Mouse (Mus musculus): ENCODE measurements at regions not wholly inside any gene's neighbourhood (a gene's known extent, or its start where the extent isn't known, plus 50 kb on each side); places are given as distances from the start of the nearest gene placed in this dataset.
"Not testable (repeated sequence)": the region's sequence is repeated elsewhere in the genome, so short reads cannot be mapped to it uniquely, and the experiment has no call there.

GRCm38 (mm10) chr13:45164001-45164778, 85.7 kb downstream of the Gm9817 start:
- no peaks in the 10 kb centered on the region for H3K4me1 ChIP-seq (replicated peaks; ENCODE audit: control insufficient read depth, insufficient read depth, low read length)
- H3K27ac ChIP-seq (ENCODE audit: control insufficient read depth, insufficient read depth, low read length) = no peak overlapping the region
- no peak for DNase-seq
- no peaks in the 10 kb centered on the region for H3K36me3 ChIP-seq (ENCODE audit: control insufficient read depth, insufficient read depth, low read length)
- no peak overlapping the region for H3K4me3 ChIP-seq (ENCODE audit: control insufficient read depth, insufficient read depth, low read length)
- TF ChIP-seq CTCF (IDR thresholded peaks at IDR 0.05; ENCODE audit: borderline replicate concordance, control insufficient read depth, extremely low read depth, insufficient read depth, low read length, poor library complexity) (no peak), POLR2A (IDR thresholded peaks at IDR 0.05; ENCODE audit: control insufficient read depth, extremely low read depth, insufficient read depth, low read length, poor library complexity) (no peak)
- WGBS = 90% methylated on average over 6 of the region's 6 CpGs
- no peaks in the 10 kb centered on the region for H3K27me3 ChIP-seq (ENCODE audit: control insufficient read depth, insufficient read depth, low read length)

DNA sequence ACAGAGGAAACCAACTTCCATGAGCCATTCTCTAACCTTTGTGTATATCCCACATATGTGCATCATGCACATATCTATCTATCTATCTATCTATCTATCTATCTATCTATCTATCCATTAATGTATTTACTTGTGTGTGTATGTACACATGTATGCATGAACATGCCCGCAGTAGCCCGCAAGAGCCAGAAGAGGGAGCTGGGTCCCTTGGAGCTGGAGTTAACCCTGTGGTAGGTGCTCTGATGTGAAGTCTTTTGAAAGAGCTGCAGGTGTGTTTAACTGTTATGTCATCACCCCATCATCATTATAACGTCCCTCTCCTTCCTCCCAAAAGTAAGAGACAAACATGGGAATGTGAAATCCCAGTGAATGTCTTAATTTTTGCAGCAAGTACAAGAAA, 86.7 kb downstream of the Gm9817 start:
- no peak overlapping the region for H3K27ac ChIP-seq (ENCODE audit: control insufficient read depth, insufficient read depth, low read length)
- H3K4me1 ChIP-seq (replicated peaks; ENCODE audit: control insufficient read depth, insufficient read depth, low read length) = no peaks in the 10 kb centered on the region
- WGBS = 89% methylated on average over 3 of the region's 3 CpGs
- no peak overlapping the region for H3K4me3 ChIP-seq (ENCODE audit: control insufficient read depth, insufficient read depth, low read length)
- H3K27me3 ChIP-seq (ENCODE audit: control insufficient read depth, insufficient read depth, low read length) = no peaks in the 10 kb centered on the region
- DNase-seq = peak; percentile 26
- H3K36me3 ChIP-seq (ENCODE audit: control insufficient read depth, insufficient read depth, low read length) = no peaks in the 10 kb centered on the region
- TF ChIP-seq CTCF (IDR thresholded peaks at IDR 0.05; ENCODE audit: borderline replicate concordance, control insufficient read depth, extremely low read depth, insufficient read depth, low read length, poor library complexity) (no peak), POLR2A (IDR thresholded peaks at IDR 0.05; ENCODE audit: control insufficient read depth, extremely low read depth, insufficient read depth, low read length, poor library complexity) (no peak)

DNA sequence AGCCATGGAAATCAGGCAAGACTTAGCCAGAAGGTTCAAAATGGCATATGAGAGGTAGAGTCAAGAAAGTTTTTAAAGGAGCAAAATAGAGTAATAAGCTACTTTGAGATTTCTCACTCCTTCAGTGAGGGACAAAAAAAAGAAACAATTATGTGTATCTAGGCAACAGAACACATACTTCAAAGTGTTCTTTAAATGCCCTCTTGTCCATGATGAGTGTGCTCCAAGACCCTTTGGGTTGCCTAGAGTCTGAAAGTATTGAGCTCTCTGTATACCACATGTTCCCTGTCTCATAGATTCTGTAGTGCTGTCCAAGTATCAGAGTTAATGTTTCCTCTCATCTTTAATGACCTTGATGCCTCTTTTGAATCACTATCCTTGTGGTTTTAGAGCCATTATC, 91.2 kb downstream of the Gm9817 start:
- H3K27ac ChIP-seq (ENCODE audit: control insufficient read depth, insufficient read depth, low read length) = no peak overlapping the region
- no peak for TF ChIP-seq POLR2A (IDR thresholded peaks at IDR 0.05; ENCODE audit: control insufficient read depth, extremely low read depth, insufficient read depth, low read length, poor library complexity)
- TF ChIP-seq CTCF (IDR thresholded peaks at IDR 0.05; ENCODE audit: borderline replicate concordance, control insufficient read depth, extremely low read depth, insufficient read depth, low read length, poor library complexity) = no peak

DNA sequence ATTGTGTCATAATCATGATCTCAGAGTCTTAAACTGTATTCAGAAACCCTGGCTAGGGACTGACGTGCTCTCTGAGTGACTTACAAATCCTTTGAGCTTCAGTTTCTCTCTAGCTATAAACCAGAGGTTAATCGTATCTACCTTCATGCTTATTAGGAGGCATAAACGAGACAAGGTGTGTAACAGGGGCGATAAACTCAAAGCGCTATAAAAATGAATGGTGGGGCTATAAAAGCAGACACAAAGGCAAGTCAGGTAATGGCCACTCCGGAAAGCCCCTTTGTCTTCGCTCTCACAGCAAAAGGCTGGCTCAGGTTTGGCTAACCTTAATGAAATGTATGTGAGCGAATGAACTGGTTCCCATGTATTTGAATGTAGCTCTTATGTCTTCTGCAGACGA, 94.6 kb downstream of the Gm9817 start:
- 93% methylated on average over 9 of the region's 9 CpGs for WGBS
- DNase-seq = no peak
- TF ChIP-seq POLR2A (IDR thresholded peaks at IDR 0.05; ENCODE audit: control insufficient read depth, extremely low read depth, insufficient read depth, low read length, poor library complexity) (no peak), CTCF (IDR thresholded peaks at IDR 0.05; ENCODE audit: borderline replicate concordance, control insufficient read depth, extremely low read depth, insufficient read depth, low read length, poor library complexity) (no peak)

More for the DNA sequence above, 91.2 kb downstream of the Gm9817 start:
- Histone ChIP-seq H3K36me3 (ENCODE audit: control insufficient read depth, insufficient read depth, low read length) (no peaks in the 10 kb centered on the region), H3K4me3 (ENCODE audit: control insufficient read depth, insufficient read depth, low read length) (no peak overlapping the region), H3K4me1 (replicated peaks; ENCODE audit: control insufficient read depth, insufficient read depth, low read length) (no peaks in the 10 kb centered on the region), H3K27me3 (ENCODE audit: control insufficient read depth, insufficient read depth, low read length) (no peaks in the 10 kb centered on the region)
- DNase-seq = no peak

DNA sequence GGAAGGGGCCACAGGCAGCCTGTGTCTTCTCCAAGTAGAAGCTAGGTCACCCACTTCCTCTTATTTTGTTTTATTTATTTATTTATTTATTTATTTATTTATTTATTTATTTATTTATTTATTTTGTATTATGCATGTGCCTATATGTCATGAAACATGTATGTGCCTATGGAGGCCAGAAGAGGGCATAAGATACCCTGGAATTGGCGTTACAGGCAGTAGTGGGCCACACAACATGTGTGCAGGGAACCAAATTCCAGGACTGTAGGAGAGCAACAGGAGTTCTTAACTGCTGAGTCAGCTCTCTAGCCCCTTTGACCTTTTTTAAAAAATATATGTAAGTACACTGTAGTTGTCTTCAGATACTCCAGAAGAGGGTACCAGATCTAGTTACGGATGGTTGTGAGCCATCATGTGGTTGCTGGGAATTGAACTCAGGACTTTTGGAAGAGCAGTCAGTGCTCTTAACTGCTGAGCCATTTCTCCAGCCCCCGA, 97.3 kb downstream of the Gm9817 start:
- not testable (repeated sequence) for H3K27me3 ChIP-seq (ENCODE audit: control insufficient read depth, insufficient read depth, low read length); H3K27ac ChIP-seq (ENCODE audit: control insufficient read depth, insufficient read depth, low read length); H3K4me3 ChIP-seq (ENCODE audit: control insufficient read depth, insufficient read depth, low read length); H3K36me3 ChIP-seq (ENCODE audit: control insufficient read depth, insufficient read depth, low read length); H3K4me1 ChIP-seq (replicated peaks; ENCODE audit: control insufficient read depth, insufficient read depth, low read length); DNase-seq
- 90% methylated on average over 3 of the region's 3 CpGs for WGBS

More for the DNA sequence above, 94.6 kb downstream of the Gm9817 start:
- no peak overlapping the region for H3K4me3 ChIP-seq (ENCODE audit: control insufficient read depth, insufficient read depth, low read length)
- H3K27me3 ChIP-seq (ENCODE audit: control insufficient read depth, insufficient read depth, low read length) = no peaks in the 10 kb centered on the region
- H3K27ac ChIP-seq (ENCODE audit: control insufficient read depth, insufficient read depth, low read length) = no peak overlapping the region
- no peaks in the 10 kb centered on the region for H3K4me1 ChIP-seq (replicated peaks; ENCODE audit: control insufficient read depth, insufficient read depth, low read length)
- H3K36me3 ChIP-seq (ENCODE audit: control insufficient read depth, insufficient read depth, low read length) = no peaks in the 10 kb centered on the region

GRCm38 (mm10) chr13:45181529-45182230, 103.2 kb downstream of the Gm9817 start:
- Histone ChIP-seq H3K27me3 (ENCODE audit: control insufficient read depth, insufficient read depth, low read length) (no peaks in the 10 kb centered on the region), H3K4me3 (ENCODE audit: control insufficient read depth, insufficient read depth, low read length) (no peak overlapping the region), H3K4me1 (replicated peaks; ENCODE audit: control insufficient read depth, insufficient read depth, low read length) (peaks cover 7% of the 10 kb centered on the region; the same call in 1 of the 2 replicates), H3K36me3 (ENCODE audit: control insufficient read depth, insufficient read depth, low read length) (no peaks in the 10 kb centered on the region), H3K27ac (ENCODE audit: control insufficient read depth, insufficient read depth, low read length) (no peak overlapping the region)
- TF ChIP-seq CTCF (IDR thresholded peaks at IDR 0.05; ENCODE audit: borderline replicate concordance, control insufficient read depth, extremely low read depth, insufficient read depth, low read length, poor library complexity) (no peak), POLR2A (IDR thresholded peaks at IDR 0.05; ENCODE audit: control insufficient read depth, extremely low read depth, insufficient read depth, low read length, poor library complexity) (no peak)
- 98% methylated on average over 1 of the region's 1 CpGs for WGBS
- DNase-seq = no peak
